Mouse (Mus musculus) liver, embryonic 15.5 days (tissue): Measurements from ENCODE around the gene Mdk. TPM values are rescaled to one million over a fixed set of nuclear protein-coding genes. Genes with fewer than 3 reads are reported as not detected.

ENCODE experiments used
- ATAC-seq: fragments of 200-750 bp; cut with Nextera tagmentation; 2 replicates; pipeline ENCODE4 v1.8.0; 2017; ENCODE audit warnings: moderate number of reproducible peaks, mild to moderate bottlenecking, moderate library complexity; ENCODE audit not compliant: insufficient read depth
- H3K27ac ChIP-seq: fragments of 300-500 bp; sonication (generic); replicated peaks from 2 replicates; pipeline ENCODE4 v1.5.1; 2015; ENCODE audit warnings: mild to moderate bottlenecking, inconsistent platforms
- H3K27me3 ChIP-seq: fragments of 300-500 bp; sonication (generic); 2 replicates; pipeline ENCODE4 v1.6.1; 2015; ENCODE audit warnings: mild to moderate bottlenecking, inconsistent platforms
- H3K36me3 ChIP-seq: fragments of 300-500 bp; sonication (generic); replicated peaks from 2 replicates; pipeline ENCODE4 v1.6.1; 2015; ENCODE audit warnings: moderate library complexity, mild to moderate bottlenecking, inconsistent platforms
- H3K4me1 ChIP-seq: fragments of 300-500 bp; sonication (generic); replicated peaks from 2 replicates; pipeline ENCODE4 v1.6.1; 2015; ENCODE audit warnings: inconsistent platforms
- H3K4me2 ChIP-seq: fragments of 300-500 bp; sonication (generic); 2 replicates; pipeline ENCODE4 v1.6.1; 2015; ENCODE audit warnings: moderate library complexity, mild to moderate bottlenecking, inconsistent platforms
- H3K4me3 ChIP-seq: fragments of 300-500 bp; sonication (generic); replicated peaks from 2 replicates; pipeline ENCODE4 v1.5.1; 2015; ENCODE audit warnings: mild to moderate bottlenecking, inconsistent platforms
- H3K9ac ChIP-seq: fragments of 300-500 bp; sonication (generic); 2 replicates; pipeline ENCODE4 v1.6.1; 2015; ENCODE audit warnings: moderate library complexity, mild to moderate bottlenecking, inconsistent platforms
- H3K9me3 ChIP-seq: fragments of 300-500 bp; sonication (generic); replicated peaks from 2 replicates; pipeline ENCODE4 v1.6.1; 2016; ENCODE audit warnings: inconsistent platforms
- WGBS: fragments of 180-500 bp; shearing (Covaris S2); methylation state at CpG from one replicate; pipeline ENCODE4 v1.1.7; 2015; ENCODE audit warnings: mixed read lengths; ENCODE audit not compliant: insufficient replicate concordance; 5-methylcytosine and 5-hydroxymethylcytosine counted together
- polyA plus RNA-seq: library from polyadenylated mRNA; unstranded; fragments of >200 nt; fragmentation: Nextera tagmentation; extraction: Ambion mirVana; gene quantifications from 2 replicates; pipeline ENCODE4 v1.2.1, GENCODE M21; 2015

Gene Mdk
- polyA plus RNA-seq, 1 experiment from 2014 or later, result 15.2 TPM

- H3K9me3 ChIP-seq, result no peaks in the 10 kb centered on the region
- H3K4me2 ChIP-seq, result peak overlapping the region; percentile 83
- no peaks in the 10 kb centered on the region for H3K27me3 ChIP-seq
- peak overlapping the region; percentile 66 for H3K9ac ChIP-seq
- 31% methylated on average over 6 of the region's 6 CpGs for WGBS
- peak overlapping the region; percentile 54; the same call in 1 of the 2 replicates for H3K4me3 ChIP-seq
- H3K4me1 ChIP-seq, result peaks cover 80% of the 10 kb centered on the region
- H3K27ac ChIP-seq, result peak overlapping the region; percentile 90
- no peak for ATAC-seq
- H3K36me3 ChIP-seq, result peaks cover 34% of the 10 kb centered on the region
Measured at GRCm38 (mm10) chr2:91946836-91947235, 14.7 kb upstream of the Mdk start.

GRCm38 (mm10) chr2:91945483-91945882 lies 13.4 kb upstream of the Mdk start, which contains the start of gene Gm9821:
Gene Gm9821 (plus strand): TSS chr2:91945703.
- Histone ChIP-seq H3K27ac (peak within 1 kb of the TSS; percentile 90), H3K36me3 (peaks cover 46% of the 10 kb centered on the region), H3K4me3 (no peak within 1 kb of the TSS), H3K9me3 (no peaks in the 10 kb centered on the region), H3K4me1 (peaks cover 68% of the 10 kb centered on the region), H3K27me3 (no peaks in the 10 kb centered on the region), H3K9ac (peak within 1 kb of the TSS; percentile 66), H3K4me2 (peak within 1 kb of the TSS; percentile 83)
- ATAC-seq, result no peak
- 89% methylated on average over 18 of the region's 18 CpGs for WGBS

GRCm38 (mm10) chr2:91944170-91944950 lies 12.3 kb upstream of the Mdk start:
- Histone ChIP-seq H3K27ac (peak overlapping the region; percentile 64), H3K4me1 (peaks cover 56% of the 10 kb centered on the region), H3K4me2 (peak overlapping the region; percentile 29), H3K9ac (peak overlapping the region; percentile 27; the same call in 1 of the 2 replicates), H3K36me3 (peaks cover 58% of the 10 kb centered on the region), H3K27me3 (no peaks in the 10 kb centered on the region), H3K9me3 (no peaks in the 10 kb centered on the region), H3K4me3 (no peak overlapping the region)
- ATAC-seq, result peak; percentile 25
- 38% methylated on average over 13 of the region's 13 CpGs for WGBS

- 83% methylated on average over 6 of the region's 6 CpGs for WGBS
- Histone ChIP-seq H3K4me2 (no peak overlapping the region), H3K4me3 (no peak overlapping the region), H3K27ac (no peak overlapping the region), H3K27me3 (no peaks in the 10 kb centered on the region), H3K36me3 (peaks cover 78% of the 10 kb centered on the region), H3K4me1 (peaks cover 36% of the 10 kb centered on the region), H3K9me3 (no peaks in the 10 kb centered on the region), H3K9ac (no peak overlapping the region)
- no peak for ATAC-seq
Measured at GRCm38 (mm10) chr2:91942356-91942755, 10.3 kb upstream of the Mdk start.

- WGBS, result 89% methylated on average over 15 of the region's 15 CpGs
Measured at GRCm38 (mm10) chr2:91939303-91939935, 7.3 kb upstream of the Mdk start.

GRCm38 (mm10) chr2:91936154-91936553 lies 4.1 kb upstream of the Mdk start:
- peaks cover 15% of the 10 kb centered on the region for H3K27me3 ChIP-seq
- no peak overlapping the region for H3K9ac ChIP-seq
- ATAC-seq, result no peak
- peaks cover 35% of the 10 kb centered on the region for H3K4me1 ChIP-seq
- H3K4me2 ChIP-seq, result no peak overlapping the region
- WGBS, result 86% methylated on average over 7 of the region's 7 CpGs
- H3K4me3 ChIP-seq, result no peak overlapping the region
- no peaks in the 10 kb centered on the region for H3K9me3 ChIP-seq
- peaks cover 86% of the 10 kb centered on the region for H3K36me3 ChIP-seq
- H3K27ac ChIP-seq, result no peak overlapping the region

More at GRCm38 (mm10) chr2:91939303-91939935, 7.3 kb upstream of the Mdk start:
- H3K9ac ChIP-seq, result no peak overlapping the region
- ATAC-seq, result no peak
- H3K4me2 ChIP-seq, result no peak overlapping the region
- peaks cover 11% of the 10 kb centered on the region for H3K4me1 ChIP-seq
- H3K9me3 ChIP-seq, result no peaks in the 10 kb centered on the region
- H3K36me3 ChIP-seq, result peaks cover 94% of the 10 kb centered on the region
- no peak overlapping the region for H3K4me3 ChIP-seq
- no peak overlapping the region for H3K27ac ChIP-seq
- H3K27me3 ChIP-seq, result no peaks in the 10 kb centered on the region

GRCm38 (mm10) chr2:91934826-91935525 lies 2.9 kb upstream of the Mdk start:
- Histone ChIP-seq H3K27me3 (peaks cover 27% of the 10 kb centered on the region), H3K36me3 (peaks cover 74% of the 10 kb centered on the region)
- no peak for ATAC-seq

GRCm38 (mm10) chr2:91934016-91934415 lies 1.9 kb upstream of the Mdk start:
- no peak overlapping the region for H3K27ac ChIP-seq
- WGBS, result 36% methylated on average over 8 of the region's 8 CpGs

More at GRCm38 (mm10) chr2:91934826-91935525, 2.9 kb upstream of the Mdk start:
- H3K4me2 ChIP-seq, result no peak overlapping the region
- H3K9me3 ChIP-seq, result no peaks in the 10 kb centered on the region
- H3K9ac ChIP-seq, result no peak overlapping the region
- H3K4me3 ChIP-seq, result no peak overlapping the region
- H3K4me1 ChIP-seq, result peaks cover 45% of the 10 kb centered on the region
- H3K27ac ChIP-seq, result no peak overlapping the region
- 78% methylated on average over 9 of the region's 9 CpGs for WGBS

GRCm38 (mm10) chr2:91933471-91933870 lies 1.4 kb upstream of the Mdk start:
- H3K27ac ChIP-seq, result no peak overlapping the region
- H3K36me3 ChIP-seq, result peaks cover 59% of the 10 kb centered on the region
- H3K4me2 ChIP-seq, result no peak overlapping the region
- H3K4me1 ChIP-seq, result peaks cover 47% of the 10 kb centered on the region
- H3K9me3 ChIP-seq, result no peaks in the 10 kb centered on the region
- H3K4me3 ChIP-seq, result no peak overlapping the region
- 70% methylated on average over 9 of the region's 9 CpGs for WGBS
- no peak for ATAC-seq
- no peak overlapping the region for H3K9ac ChIP-seq
- H3K27me3 ChIP-seq, result peaks cover 39% of the 10 kb centered on the region

More at GRCm38 (mm10) chr2:91934016-91934415, 1.9 kb upstream of the Mdk start:
- Histone ChIP-seq H3K36me3 (peaks cover 64% of the 10 kb centered on the region), H3K4me2 (no peak overlapping the region), H3K9me3 (no peaks in the 10 kb centered on the region), H3K4me3 (no peak overlapping the region), H3K4me1 (peaks cover 47% of the 10 kb centered on the region), H3K27me3 (peaks cover 33% of the 10 kb centered on the region), H3K9ac (no peak overlapping the region)
- no peak for ATAC-seq

- Histone ChIP-seq H3K9me3 (no peaks in the 10 kb centered on the region), H3K27ac (no peak overlapping the region), H3K4me1 (peaks cover 50% of the 10 kb centered on the region), H3K4me2 (peak overlapping the region; percentile 66), H3K4me3 (peak overlapping the region; percentile 39; the same call in 1 of the 2 replicates), H3K9ac (no peak overlapping the region), H3K27me3 (peaks cover 45% of the 10 kb centered on the region), H3K36me3 (peaks cover 53% of the 10 kb centered on the region)
- WGBS, result 21% methylated on average over 6 of the region's 6 CpGs
- no peak for ATAC-seq
Measured at GRCm38 (mm10) chr2:91932737-91933350, 747 bp upstream of the Mdk start.
